Mouse (Mus musculus) kidney, postnatal 0 days (tissue): ENCODE data around the gene Pycard. TPM values are rescaled to one million over a fixed set of nuclear protein-coding genes. Genes with fewer than 3 reads are reported as not detected.
A peak's percentile ranks its signal among the peaks of the same experiment; 100 is the strongest.

Experiments used
- ATAC-seq: fragments of 200-750 bp; cut with Nextera tagmentation; replicated peaks from 2 replicates; pipeline ENCODE4 v1.8.0; 2017; ENCODE audit warnings: low read depth, moderate number of reproducible peaks, moderate TSS enrichment, moderate library complexity; ENCODE audit not compliant: low FRiP score
- DNase-seq: peaks from one replicate; pipeline ENCODE4 v3.0.0-alpha.2; 2016; ENCODE audit warnings: low spot score
- H3K27ac ChIP-seq: fragments of 300-500 bp; sonication (generic); 2 replicates; pipeline ENCODE4 v1.5.1; 2014; ENCODE audit warnings: mild to moderate bottlenecking
- H3K27me3 ChIP-seq: fragments of 300-500 bp; sonication (generic); 2 replicates; pipeline ENCODE4 v1.6.1; 2014; ENCODE audit warnings: low read length, mixed read lengths; ENCODE audit not compliant: insufficient read depth
- H3K36me3 ChIP-seq: fragments of 300-500 bp; sonication (generic); 2 replicates; pipeline ENCODE4 v1.6.1; 2014; ENCODE audit warnings: low read length, mixed read lengths; ENCODE audit not compliant: insufficient read depth
- H3K4me1 ChIP-seq: fragments of 300-500 bp; sonication (generic); replicated peaks from 2 replicates; pipeline ENCODE4 v1.6.1; 2014; ENCODE audit warnings: antibody characterized with exemption, low read length, mixed read lengths; ENCODE audit not compliant: insufficient read depth
- H3K4me2 ChIP-seq: fragments of 300-500 bp; sonication (generic); 2 replicates; pipeline ENCODE4 v1.6.1; 2014; ENCODE audit warnings: mild to moderate bottlenecking, low read length, moderate library complexity, mixed read lengths
- H3K4me3 ChIP-seq: fragments of 300-500 bp; sonication (generic); replicated peaks from 2 replicates; pipeline ENCODE4 v1.5.1; 2014; ENCODE audit warnings: low read depth, low read length
- H3K9ac ChIP-seq: fragments of 300-500 bp; sonication (generic); 2 replicates; pipeline ENCODE4 v1.6.1; 2014; ENCODE audit warnings: low read depth, low read length
- H3K9me3 ChIP-seq: fragments of 300-500 bp; sonication (generic); replicated peaks from 2 replicates; pipeline ENCODE4 v1.6.1; 2016; ENCODE audit warnings: low read length, inconsistent platforms, mixed read lengths
- CTCF ChIP-seq: IDR thresholded peaks from 2 replicates; pipeline ENCODE4 v1.5.1; 2016; ENCODE audit warnings: antibody characterized with exemption, low read depth, mild to moderate bottlenecking, moderate library complexity
- WGBS: fragments of 180-500 bp; shearing (Covaris S2); extraction: QIAGEN DNeasy Blood & Tissue Kit; methylation state at CpG from one replicate; pipeline ENCODE4 v1.1.7; 2014; 5-methylcytosine and 5-hydroxymethylcytosine counted together
- polyA plus RNA-seq: library from polyadenylated mRNA; unstranded; fragments of >200 nt; fragmentation: Nextera tagmentation; extraction: Ambion mirVana; gene quantifications from 2 replicates; pipeline ENCODE4 v1.2.1, GENCODE M21; 2015

Gene Pycard
- polyA plus RNA-seq, 1 experiment from 2014 or later = 85.2 TPM

DNA sequence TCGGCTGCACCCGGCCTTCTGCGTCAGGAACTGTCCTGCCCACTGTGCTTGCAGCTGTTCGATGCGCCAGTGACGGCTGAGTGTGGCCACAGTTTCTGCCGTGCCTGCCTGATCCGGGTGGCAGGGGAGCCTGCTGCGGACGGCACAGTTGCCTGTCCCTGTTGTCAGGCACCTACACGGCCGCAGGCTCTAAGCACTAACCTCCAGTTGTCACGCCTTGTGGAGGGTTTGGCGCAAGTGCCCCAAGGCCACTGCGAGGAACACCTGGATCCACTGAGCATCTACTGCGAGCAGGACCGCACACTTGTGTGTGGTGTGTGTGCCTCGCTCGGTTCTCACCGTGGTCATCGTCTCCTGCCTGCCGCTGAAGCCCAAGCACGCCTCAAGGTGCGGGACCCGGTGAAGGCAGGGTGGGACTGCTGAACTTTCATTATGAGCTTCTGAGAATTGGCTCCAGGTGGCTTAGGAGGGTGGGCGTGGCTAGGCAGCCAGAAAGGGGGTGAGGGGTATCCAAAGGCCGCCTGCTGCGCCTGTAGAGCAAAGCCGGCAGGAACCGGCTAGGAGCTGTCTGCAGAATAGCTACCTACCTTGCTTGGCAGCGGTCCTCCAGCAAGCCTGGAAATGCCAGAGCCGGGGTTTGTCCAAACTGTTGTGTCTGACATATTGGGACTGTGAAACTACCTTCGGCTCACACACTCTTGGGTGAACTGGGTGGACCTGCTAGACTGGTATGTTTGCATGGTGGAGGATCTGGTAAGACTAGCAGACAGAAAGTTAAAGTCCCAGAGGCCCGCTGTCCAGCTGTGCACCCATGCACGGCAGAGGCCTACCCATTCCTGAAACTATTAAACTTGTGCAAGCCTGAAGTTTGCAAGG lies 11.1 kb upstream of the Pycard start:
- DNase-seq (peak; percentile 47), ATAC-seq (peak; percentile 84)
- H3K27me3 ChIP-seq = no peaks in the 10 kb centered on the region
- H3K9me3 ChIP-seq = no peaks in the 10 kb centered on the region
- 25% methylated on average over 35 of the region's 35 CpGs for WGBS
- no peaks in the 10 kb centered on the region for H3K36me3 ChIP-seq
- TF ChIP-seq CTCF = no peak
- peak overlapping the region; percentile 91 for H3K27ac ChIP-seq
- no peak overlapping the region for H3K4me3 ChIP-seq
- H3K4me1 ChIP-seq = peaks cover 13% of the 10 kb centered on the region
- peak overlapping the region; percentile 19; the same call in 1 of the 2 replicates for H3K9ac ChIP-seq
- H3K4me2 ChIP-seq = peak overlapping the region; percentile 43

DNA sequence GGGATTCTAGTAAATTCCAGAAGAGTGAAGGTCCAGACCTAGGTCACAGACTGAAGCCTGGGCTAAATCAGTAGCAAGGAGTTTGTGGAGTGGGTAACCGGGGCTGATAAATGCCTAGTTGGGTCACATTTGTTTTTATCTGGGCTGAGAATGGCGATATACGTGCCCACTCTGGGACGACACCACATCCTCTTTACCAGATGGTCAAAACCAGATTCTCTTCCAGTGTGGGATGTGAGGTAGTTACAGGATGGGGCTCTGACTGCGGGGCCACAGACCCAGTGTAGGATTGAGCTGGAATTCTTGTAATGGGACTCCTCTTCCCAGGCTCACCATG lies 10.5 kb upstream of the Pycard start:
- no peak for TF ChIP-seq CTCF
- Histone ChIP-seq H3K27me3 (no peaks in the 10 kb centered on the region), H3K4me1 (peaks cover 13% of the 10 kb centered on the region), H3K4me2 (peak overlapping the region; percentile 43), H3K9me3 (no peaks in the 10 kb centered on the region), H3K36me3 (no peaks in the 10 kb centered on the region), H3K4me3 (no peak overlapping the region), H3K9ac (peak overlapping the region; percentile 19; the same call in 1 of the 2 replicates), H3K27ac (peak overlapping the region; percentile 91)
- ATAC-seq (no peak), DNase-seq (no peak)
- 39% methylated on average over 5 of the region's 5 CpGs for WGBS

DNA sequence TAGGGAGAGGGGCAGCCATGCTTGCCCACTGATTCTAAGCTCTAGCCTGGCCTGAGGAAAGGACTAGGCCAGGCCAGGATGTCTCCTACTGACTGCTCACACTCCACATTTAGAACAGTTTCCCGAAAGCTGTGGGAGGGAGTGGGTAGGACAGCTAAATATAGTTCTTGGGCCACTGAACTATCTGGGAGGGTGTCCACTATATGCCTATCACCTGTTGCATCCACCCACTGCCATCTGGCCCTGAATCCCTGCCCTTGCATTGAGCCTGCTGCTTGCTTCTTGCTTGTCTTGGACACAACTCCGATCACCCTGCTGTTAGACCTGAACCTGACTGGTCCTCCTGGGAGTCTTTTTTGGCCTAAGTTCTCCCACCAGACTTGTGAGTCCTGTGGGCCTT lies 10.0 kb upstream of the Pycard start, which contains the start of gene Trim72:
Gene Trim72, plus strand, starts transcription at position 262 of the 400 bp plus-strand sequence.
- WGBS = 51% methylated on average over 2 of the region's 2 CpGs
- H3K4me3 ChIP-seq = no peak within 1 kb of the TSS
- peak within 1 kb of the TSS; percentile 43 for H3K4me2 ChIP-seq
- no peaks in the 10 kb centered on the region for H3K9me3 ChIP-seq
- no peaks in the 10 kb centered on the region for H3K36me3 ChIP-seq
- H3K4me1 ChIP-seq = peaks cover 13% of the 10 kb centered on the region
- ATAC-seq (no peak), DNase-seq (no peak)
- H3K9ac ChIP-seq = peak within 1 kb of the TSS; percentile 19; the same call in 1 of the 2 replicates
- H3K27ac ChIP-seq = peak within 1 kb of the TSS; percentile 91
- H3K27me3 ChIP-seq = no peaks in the 10 kb centered on the region
- no peak for TF ChIP-seq CTCF

DNA sequence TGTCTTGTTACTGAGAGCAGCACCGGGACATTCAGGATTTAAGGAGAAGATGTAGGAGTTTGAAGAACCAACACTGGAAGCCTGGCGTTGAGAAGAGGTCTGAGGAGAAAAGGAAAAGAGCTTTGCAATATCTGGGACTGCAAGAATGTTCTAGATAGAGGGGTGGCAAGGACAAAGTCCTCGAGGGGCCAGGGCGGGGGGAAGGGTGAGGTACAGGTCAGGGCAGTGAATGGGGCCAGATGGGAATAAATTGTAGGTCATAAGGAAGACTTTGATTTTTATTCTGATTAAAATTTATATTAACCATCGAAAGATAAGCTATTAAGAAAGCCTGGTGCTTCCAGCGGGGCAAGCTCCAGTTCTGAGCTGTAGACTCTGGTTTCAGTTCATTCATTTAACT lies 9.4 kb upstream of the Pycard start:
- DNase-seq = no peak
- ATAC-seq = no peak
- no peak overlapping the region for H3K27ac ChIP-seq

DNA sequence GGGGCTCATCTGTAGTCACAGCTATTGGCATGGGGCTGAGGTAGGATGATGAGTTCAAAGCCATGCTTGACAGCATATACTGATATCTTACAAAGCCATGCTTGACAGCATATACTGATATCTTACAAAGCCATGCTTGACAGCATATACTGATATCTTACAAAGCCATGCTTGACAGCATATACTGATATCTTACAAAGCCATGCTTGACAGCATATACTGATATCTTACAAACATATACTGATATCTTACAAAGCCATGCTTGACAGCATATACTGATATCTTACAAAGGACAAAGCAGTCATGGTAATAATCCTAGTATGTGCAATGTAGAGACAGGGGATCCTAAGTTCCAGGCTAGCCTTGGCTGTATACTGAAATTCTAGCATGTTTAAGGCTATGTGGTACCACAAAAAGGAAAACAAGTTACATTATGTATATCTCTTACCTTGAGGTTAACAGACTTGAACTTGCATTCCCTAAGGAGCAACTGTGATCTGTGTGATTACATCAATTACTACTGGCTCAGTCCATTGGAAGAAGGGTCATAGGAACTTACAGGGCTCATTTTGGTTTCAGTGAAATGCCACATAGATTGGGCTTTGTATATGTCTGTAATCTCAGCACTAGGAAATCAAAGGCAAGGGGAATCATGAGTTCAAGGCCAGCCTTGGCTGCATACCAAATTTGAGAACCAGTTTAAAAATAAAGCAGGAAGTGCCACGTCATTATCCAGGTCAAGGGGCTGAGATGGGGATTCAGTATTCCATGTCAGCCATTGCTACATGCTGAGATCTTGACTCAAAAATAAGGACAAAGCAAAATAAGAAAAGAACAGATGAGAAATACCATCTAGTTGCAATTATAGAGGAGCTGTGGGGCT lies 6.6 kb upstream of the Pycard start:
- no peak overlapping the region for H3K4me3 ChIP-seq
- H3K9ac ChIP-seq = no peak overlapping the region
- H3K4me2 ChIP-seq = no peak overlapping the region
- H3K9me3 ChIP-seq = no peaks in the 10 kb centered on the region
- H3K27me3 ChIP-seq = no peaks in the 10 kb centered on the region
- H3K36me3 ChIP-seq = no peaks in the 10 kb centered on the region
- DNase-seq (no peak), ATAC-seq (no peak)
- 43% methylated on average over 1 of the region's 1 CpGs for WGBS
- no peak for TF ChIP-seq CTCF
- H3K27ac ChIP-seq = no peak overlapping the region
- H3K4me1 ChIP-seq = peaks cover 13% of the 10 kb centered on the region

More for the DNA sequence above, 9.4 kb upstream of the Pycard start:
- Histone ChIP-seq H3K4me3 (no peak overlapping the region), H3K36me3 (no peaks in the 10 kb centered on the region), H3K9ac (no peak overlapping the region), H3K9me3 (no peaks in the 10 kb centered on the region), H3K4me1 (peaks cover 13% of the 10 kb centered on the region), H3K4me2 (no peak overlapping the region), H3K27me3 (no peaks in the 10 kb centered on the region)
- no peak for TF ChIP-seq CTCF
- WGBS = 78% methylated on average over 6 of the region's 6 CpGs

DNA sequence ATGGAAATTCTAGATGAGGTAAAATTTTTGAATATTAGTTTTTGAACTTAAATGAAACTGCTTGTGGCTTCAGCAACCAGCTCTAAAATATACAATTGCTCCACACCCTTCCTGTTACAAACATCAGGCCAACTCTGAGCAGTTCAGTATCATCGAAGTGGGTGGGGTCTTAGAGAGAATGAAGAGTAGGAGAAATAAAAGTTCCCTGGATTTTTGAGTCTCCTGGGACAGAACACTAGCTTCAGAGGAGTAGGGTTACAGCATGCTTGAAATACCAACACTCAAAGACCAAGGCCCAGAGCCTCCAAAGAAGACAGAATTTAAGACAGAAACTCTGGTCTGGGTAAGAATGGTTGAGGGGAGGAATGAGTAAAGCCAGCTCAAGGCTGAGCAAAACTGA lies 5.8 kb upstream of the Pycard start:
- H3K27me3 ChIP-seq = no peaks in the 10 kb centered on the region
- no peak for ATAC-seq
- WGBS = 58% methylated on average over 1 of the region's 1 CpGs

More for the DNA sequence above, 5.8 kb upstream of the Pycard start:
- Histone ChIP-seq H3K9me3 (no peaks in the 10 kb centered on the region), H3K9ac (no peak overlapping the region), H3K4me1 (peaks cover 9% of the 10 kb centered on the region), H3K27ac (no peak overlapping the region), H3K4me3 (no peak overlapping the region), H3K36me3 (no peaks in the 10 kb centered on the region), H3K4me2 (no peak overlapping the region)
- TF ChIP-seq CTCF = no peak
- DNase-seq = no peak
